Mouse (Mus musculus) embryonic facial prominence, embryonic 11.5 days (tissue): Measurements from ENCODE around the gene Krt26. TPM values are rescaled to one million over a fixed set of nuclear protein-coding genes. Genes with fewer than 3 reads are reported as not detected.

Experiments
- ATAC-seq: fragments of 200-750 bp; cut with Nextera tagmentation; replicated peaks from 2 replicates; pipeline ENCODE4 v1.8.0; 2017; ENCODE audit warnings: low read depth; ENCODE audit not compliant: insufficient number of reproducible peaks, low FRiP score, low TSS enrichment
- DNase-seq: peaks from one replicate; pipeline ENCODE4 v3.0.0-alpha.2; 2015; ENCODE audit warnings: low spot score
- H3K27ac ChIP-seq: fragments of 300-500 bp; sonication (generic); replicated peaks from 2 replicates; pipeline ENCODE4 v1.5.1; 2014; ENCODE audit warnings: mild to moderate bottlenecking, low read depth, low read length, control low read depth
- H3K27me3 ChIP-seq: fragments of 300-500 bp; sonication (generic); 2 replicates; pipeline ENCODE4 v1.6.1; 2014; ENCODE audit warnings: mild to moderate bottlenecking, low read length, moderate library complexity, mixed read lengths; ENCODE audit not compliant: control insufficient read depth, insufficient read depth
- H3K36me3 ChIP-seq: fragments of 300-500 bp; sonication (generic); replicated peaks from 2 replicates; pipeline ENCODE4 v1.6.1; 2014; ENCODE audit warnings: low read depth, mild to moderate bottlenecking, low read length, moderate library complexity, mixed read lengths; ENCODE audit not compliant: control insufficient read depth, insufficient read depth
- H3K4me1 ChIP-seq: fragments of 300-500 bp; sonication (generic); 2 replicates; pipeline ENCODE4 v1.6.1; 2014; ENCODE audit warnings: low read length, mixed read lengths; ENCODE audit not compliant: control insufficient read depth, insufficient read depth
- H3K4me2 ChIP-seq: fragments of 300-500 bp; sonication (generic); 2 replicates; pipeline ENCODE4 v1.6.1; 2014; ENCODE audit warnings: low read depth, mild to moderate bottlenecking, control low read depth, low read length, moderate library complexity
- H3K4me3 ChIP-seq: fragments of 300-500 bp; sonication (generic); 2 replicates; pipeline ENCODE4 v1.5.1; 2014; ENCODE audit warnings: low read depth, low read length, control low read depth
- H3K9ac ChIP-seq: fragments of 300-500 bp; sonication (generic); replicated peaks from 2 replicates; pipeline ENCODE4 v1.6.1; 2014; ENCODE audit warnings: mild to moderate bottlenecking, control low read depth, low read length
- H3K9me3 ChIP-seq: fragments of 300-500 bp; sonication (generic); replicated peaks from 2 replicates; pipeline ENCODE4 v1.6.1; 2016; ENCODE audit warnings: mild to moderate bottlenecking, low read length, inconsistent platforms, mixed read lengths; ENCODE audit not compliant: control insufficient read depth
- WGBS: fragments of 180-500 bp; shearing (Covaris S2); extraction: QIAGEN DNeasy Blood & Tissue Kit; methylation state at CpG from one replicate; pipeline ENCODE4 v1.1.7; 2014; 5-methylcytosine and 5-hydroxymethylcytosine counted together
- polyA plus RNA-seq: library from polyadenylated mRNA; unstranded; fragments of >200 nt; fragmentation: Nextera tagmentation; extraction: Ambion mirVana; gene quantifications from 2 replicates; pipeline ENCODE4 v1.2.1, GENCODE M21; 2014

Krt26 gene
- polyA plus RNA-seq, 1 experiment from 2014 or later, result 0.14 TPM

DNA sequence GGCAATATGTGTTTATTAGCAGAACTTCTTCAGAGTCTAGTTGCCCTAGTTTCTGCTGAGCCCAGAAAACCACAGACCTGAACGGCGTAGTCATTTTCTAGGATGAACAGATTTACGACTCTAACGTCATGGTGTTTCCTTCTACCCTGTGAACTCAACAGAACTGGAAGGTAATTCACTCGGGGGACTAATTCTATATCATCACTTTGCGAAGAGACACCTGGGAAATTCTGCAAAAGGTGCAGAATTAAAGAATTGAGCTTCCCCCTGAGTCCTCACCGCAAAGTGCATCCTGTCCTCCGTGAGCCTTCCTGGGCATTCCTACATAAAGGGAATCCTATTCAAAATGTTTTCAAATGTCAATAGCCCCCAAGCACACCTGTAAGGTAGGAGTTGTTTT, 23.7 kb upstream of the Krt26 start:
- WGBS, result 89% methylated on average over 8 of the region's 8 CpGs
- Histone ChIP-seq H3K27ac (no peak overlapping the region), H3K4me2 (no peak overlapping the region), H3K9ac (no peak overlapping the region), H3K27me3 (no peaks in the 10 kb centered on the region), H3K4me1 (no peaks in the 10 kb centered on the region), H3K4me3 (no peak overlapping the region), H3K36me3 (no peaks in the 10 kb centered on the region), H3K9me3 (no peaks in the 10 kb centered on the region)
- ATAC-seq (no peak), DNase-seq (no peak)

DNA sequence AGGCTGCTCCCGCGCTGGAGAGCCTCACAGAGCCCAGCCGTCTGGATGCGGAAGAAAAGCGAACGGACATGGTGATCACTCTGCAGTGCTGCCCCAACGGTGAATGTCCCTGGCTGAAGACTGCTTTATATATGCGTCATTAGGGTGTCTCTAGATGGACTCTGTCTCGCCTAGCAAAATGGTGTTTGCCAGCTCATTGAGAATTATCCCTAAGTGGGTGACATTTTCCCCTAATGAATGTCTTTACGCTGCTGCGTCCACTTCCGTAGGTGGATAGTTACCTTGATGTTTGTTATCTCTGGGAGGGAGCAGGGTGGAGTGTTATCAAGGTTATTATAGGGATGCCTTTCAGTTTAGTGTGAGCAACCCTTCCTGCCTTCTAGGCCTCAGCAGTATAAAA, 13.2 kb upstream of the Krt26 start, which contains the start of gene Krt27:
Krt27 (minus strand) TSS at position 101 of the 400 bp plus-strand sequence.
- Histone ChIP-seq H3K4me3 (no peak within 1 kb of the TSS), H3K9ac (no peak within 1 kb of the TSS), H3K27me3 (no peaks in the 10 kb centered on the region), H3K9me3 (no peaks in the 10 kb centered on the region), H3K4me1 (no peaks in the 10 kb centered on the region), H3K36me3 (no peaks in the 10 kb centered on the region), H3K4me2 (no peak within 1 kb of the TSS), H3K27ac (no peak within 1 kb of the TSS)
- DNase-seq (no peak), ATAC-seq (no peak)
- 73% methylated on average over 12 of the region's 12 CpGs for WGBS

DNA sequence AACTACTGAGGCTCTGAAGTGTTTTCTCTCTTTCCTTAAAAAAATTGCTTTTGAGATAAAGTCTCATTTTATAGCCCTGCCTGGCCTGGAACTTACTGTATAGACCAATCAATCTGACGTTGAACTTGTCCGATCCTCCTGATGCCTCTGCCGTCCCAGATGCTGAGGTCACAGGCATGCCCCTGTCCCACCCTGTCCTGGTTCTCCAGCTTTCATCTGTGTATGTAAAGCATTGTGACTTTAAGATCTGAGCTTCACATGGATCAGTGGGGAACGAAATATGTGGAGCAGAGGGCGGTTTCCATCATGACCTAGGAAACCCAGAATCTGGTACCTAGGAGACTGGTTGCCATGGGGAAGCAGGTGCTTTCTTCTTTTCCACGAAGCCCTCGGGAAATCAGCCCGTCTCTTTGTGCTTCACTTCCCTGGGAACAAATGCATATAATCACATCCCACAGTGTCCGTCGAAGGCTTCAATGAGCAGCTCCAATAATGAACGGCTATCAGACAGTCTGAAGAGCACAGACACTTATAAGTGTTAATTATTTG, 1.6 kb upstream of the Krt26 start:
- Histone ChIP-seq H3K4me2 (no peak overlapping the region), H3K27ac (no peak overlapping the region), H3K4me1 (no peaks in the 10 kb centered on the region), H3K9me3 (no peaks in the 10 kb centered on the region), H3K9ac (no peak overlapping the region), H3K4me3 (no peak overlapping the region), H3K27me3 (no peaks in the 10 kb centered on the region), H3K36me3 (no peaks in the 10 kb centered on the region)
- ATAC-seq (no peak), DNase-seq (no peak)
- 85% methylated on average over 11 of the region's 11 CpGs for WGBS

DNA sequence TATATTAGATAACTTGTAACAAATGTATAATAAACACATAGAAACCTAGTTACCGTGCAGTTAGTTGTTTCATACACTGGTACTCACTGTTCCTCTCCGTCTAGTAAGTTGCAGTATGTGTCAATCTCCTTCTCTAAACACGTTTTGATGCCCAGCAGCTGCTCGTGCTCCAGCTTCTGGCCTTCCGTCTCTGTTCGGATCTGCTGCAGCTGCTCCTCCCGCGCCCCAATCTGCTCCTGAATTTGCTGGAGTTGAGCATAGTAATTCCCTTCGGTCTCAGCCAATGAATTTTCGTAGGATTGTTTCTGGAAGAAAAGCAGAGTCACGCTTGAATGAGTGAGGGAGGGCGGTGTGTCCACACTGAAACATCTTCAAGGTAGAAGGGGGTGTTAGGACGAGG, 4.3 kb downstream of the Krt26 start:
- Histone ChIP-seq H3K27ac (no peak overlapping the region), H3K4me1 (no peaks in the 10 kb centered on the region), H3K4me2 (no peak overlapping the region), H3K4me3 (no peak overlapping the region), H3K36me3 (no peaks in the 10 kb centered on the region), H3K9me3 (no peaks in the 10 kb centered on the region), H3K27me3 (no peaks in the 10 kb centered on the region), H3K9ac (no peak overlapping the region)
- DNase-seq (no peak), ATAC-seq (no peak)
- 75% methylated on average over 13 of the region's 13 CpGs for WGBS

DNA sequence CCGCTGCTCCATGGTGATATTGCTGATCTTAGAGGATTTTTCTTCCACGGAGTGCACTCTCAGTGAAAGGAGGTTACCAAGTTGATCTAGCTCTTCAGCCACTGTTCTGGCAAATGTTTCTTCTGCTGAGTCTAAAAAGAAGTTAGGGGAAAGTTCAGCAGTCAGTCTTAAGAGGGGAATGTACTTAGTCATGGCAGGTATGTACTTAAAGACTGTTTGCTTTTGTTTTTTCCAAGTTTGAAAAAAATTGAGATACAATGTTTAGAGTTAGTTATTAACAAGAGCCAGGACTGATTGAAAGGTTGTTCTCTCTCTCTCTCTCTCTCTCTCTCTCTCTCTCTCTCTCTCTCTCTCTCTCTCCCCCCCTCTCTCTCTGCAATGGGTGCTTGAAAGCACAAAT, 8.1 kb downstream of the Krt26 start:
- Histone ChIP-seq H3K4me2 (no peak overlapping the region), H3K27me3 (no peaks in the 10 kb centered on the region), H3K9ac (no peak overlapping the region), H3K4me1 (no peaks in the 10 kb centered on the region), H3K4me3 (no peak overlapping the region), H3K9me3 (no peaks in the 10 kb centered on the region), H3K27ac (no peak overlapping the region), H3K36me3 (no peaks in the 10 kb centered on the region)
- DNase-seq, result no peak
- ATAC-seq, result no peak
- WGBS, result 75% methylated on average over 2 of the region's 2 CpGs

DNA sequence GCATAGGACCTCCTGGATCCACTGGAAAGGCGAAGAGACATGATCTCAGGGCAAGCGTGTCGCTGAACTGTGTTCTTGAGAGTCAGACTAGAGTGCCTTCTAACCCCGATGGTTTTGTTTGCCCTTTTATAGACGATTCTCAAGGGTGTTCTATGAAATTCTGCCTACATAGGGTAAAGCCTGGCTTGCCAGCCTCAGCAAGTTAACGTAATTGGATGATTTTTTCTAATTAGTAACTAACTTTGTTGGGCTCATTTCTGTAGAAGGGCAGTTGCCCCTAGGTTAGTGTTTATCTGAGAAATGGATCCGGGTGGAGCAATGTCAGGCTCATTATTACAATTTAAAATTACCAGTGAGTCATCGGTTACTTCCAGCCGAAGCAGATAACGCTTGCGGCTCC, 14.9 kb downstream of the Krt26 start, which contains the start of gene Krt25:
Krt25 (minus strand) TSS at position 101 of the 400 bp plus-strand sequence.
- H3K27ac ChIP-seq, result no peak within 1 kb of the TSS
- no peak for ATAC-seq
- no peak within 1 kb of the TSS for H3K4me3 ChIP-seq
- no peaks in the 10 kb centered on the region for H3K36me3 ChIP-seq
- no peak within 1 kb of the TSS for H3K4me2 ChIP-seq
- no peak for DNase-seq
- H3K27me3 ChIP-seq, result no peaks in the 10 kb centered on the region; the same call in 1 of the 2 replicates
- no peaks in the 10 kb centered on the region for H3K4me1 ChIP-seq
- WGBS, result 92% methylated on average over 11 of the region's 11 CpGs
- no peak within 1 kb of the TSS for H3K9ac ChIP-seq
- H3K9me3 ChIP-seq, result no peaks in the 10 kb centered on the region

DNA sequence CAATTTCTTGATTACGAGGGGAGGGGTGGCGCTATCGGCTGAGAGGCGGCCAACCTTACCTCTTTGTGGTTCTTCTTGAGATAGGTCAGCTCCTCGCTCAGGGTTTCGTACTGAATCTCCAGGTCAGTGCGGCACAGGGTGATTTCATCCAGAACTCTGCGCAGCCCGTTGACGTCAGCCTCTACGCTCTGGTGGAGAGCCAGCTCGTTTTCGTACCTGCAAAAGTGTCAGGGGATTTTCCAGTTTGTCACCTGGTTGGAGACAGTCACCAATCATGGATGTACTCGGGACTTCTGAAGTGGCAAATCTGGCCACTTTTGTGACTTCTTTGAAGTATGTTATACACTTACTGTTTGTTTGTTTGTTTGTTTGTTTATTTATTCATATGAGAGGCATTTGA, 16.7 kb downstream of the Krt26 start:
- H3K9ac ChIP-seq, result no peak overlapping the region
- ATAC-seq (no peak), DNase-seq (no peak)
- WGBS, result 89% methylated on average over 14 of the region's 14 CpGs
- H3K9me3 ChIP-seq, result no peaks in the 10 kb centered on the region
- H3K36me3 ChIP-seq, result no peaks in the 10 kb centered on the region
- no peak overlapping the region for H3K27ac ChIP-seq
- H3K4me1 ChIP-seq, result no peaks in the 10 kb centered on the region
- H3K4me2 ChIP-seq, result no peak overlapping the region
- H3K4me3 ChIP-seq, result no peak overlapping the region
- H3K27me3 ChIP-seq, result no peaks in the 10 kb centered on the region; the same call in 1 of the 2 replicates

DNA sequence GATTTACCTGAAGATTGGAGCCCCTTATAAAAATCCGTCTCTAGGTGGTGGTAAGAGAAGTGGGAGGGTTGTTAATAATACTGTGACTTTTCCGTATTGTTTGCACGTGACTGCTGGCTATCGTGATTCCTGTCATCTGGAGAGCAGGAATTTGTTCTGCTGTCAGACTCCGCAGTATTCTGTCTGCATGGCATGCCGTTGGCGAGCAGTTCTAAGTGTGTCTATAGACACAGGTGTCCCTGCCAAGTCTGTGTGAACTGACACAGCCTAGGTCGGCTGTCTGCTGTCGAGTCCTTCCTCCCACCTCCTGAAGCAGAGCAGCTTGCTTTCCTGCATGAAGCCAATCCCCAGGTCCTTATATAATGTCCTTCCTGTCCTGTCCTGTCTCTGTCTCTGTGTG, 18.6 kb downstream of the Krt26 start:
- no peak for DNase-seq
- 79% methylated on average over 9 of the region's 9 CpGs for WGBS
- no peak overlapping the region for H3K4me3 ChIP-seq
- H3K4me1 ChIP-seq, result no peaks in the 10 kb centered on the region
- H3K9me3 ChIP-seq, result no peaks in the 10 kb centered on the region
- H3K27ac ChIP-seq, result no peak overlapping the region
- no peak for ATAC-seq
- H3K9ac ChIP-seq, result no peak overlapping the region
- H3K36me3 ChIP-seq, result no peaks in the 10 kb centered on the region
- H3K4me2 ChIP-seq, result no peak overlapping the region
- H3K27me3 ChIP-seq, result no peaks in the 10 kb centered on the region; the same call in 1 of the 2 replicates
